Mouse (Mus musculus) embryonic fibroblast, embryonic 13.5 days (primary cell): ENCODE data around the gene Creg1.

Source experiments
- CTCF ChIP-seq: IDR thresholded peaks from 2 replicates; pipeline ENCODE4 v1.5.1; 2011; ENCODE audit warnings: mild to moderate bottlenecking, control low read depth, low read length, moderate library complexity, borderline replicate concordance; ENCODE audit not compliant: insufficient read depth
- POLR2A ChIP-seq: IDR thresholded peaks from 2 replicates; pipeline ENCODE4 v1.6.1; 2011; ENCODE audit warnings: low read depth, mild to moderate bottlenecking, control low read depth, low read length, moderate library complexity

DNA sequence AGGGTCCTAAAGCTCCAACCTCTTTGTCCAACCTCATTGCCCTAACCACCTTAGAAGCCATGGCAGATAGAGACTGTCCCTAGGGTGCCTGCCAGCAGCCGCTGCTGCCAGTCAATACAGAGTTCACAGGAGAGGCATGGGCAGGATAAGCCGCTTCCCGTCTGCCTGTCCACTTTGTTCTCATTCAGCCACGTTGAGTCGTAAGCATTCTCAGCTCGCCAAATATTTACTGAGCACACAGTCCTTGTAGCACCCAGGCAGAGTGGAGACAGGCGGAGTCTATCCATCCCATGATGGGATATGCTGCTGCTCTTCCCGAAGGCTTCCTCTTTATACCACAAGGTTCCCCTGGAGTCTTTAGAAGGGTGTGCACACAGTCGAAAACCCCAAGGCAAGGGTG, 53.7 kb downstream of the Creg1 start:
- no peak for TF ChIP-seq CTCF
- no peak for TF ChIP-seq POLR2A
